Mouse (Mus musculus) kidney, postnatal 14 days (tissue): ENCODE data around the gene Gmfb.
"Not testable (repeated sequence)": the region's sequence is repeated elsewhere in the genome, so short reads cannot be mapped to it uniquely, and the experiment has no call there.

Source experiments
- DNase-seq: peaks from one replicate; pipeline ENCODE4 v3.0.0; 2022; ENCODE audit warnings: mixed read lengths

Gmfb gene

DNA sequence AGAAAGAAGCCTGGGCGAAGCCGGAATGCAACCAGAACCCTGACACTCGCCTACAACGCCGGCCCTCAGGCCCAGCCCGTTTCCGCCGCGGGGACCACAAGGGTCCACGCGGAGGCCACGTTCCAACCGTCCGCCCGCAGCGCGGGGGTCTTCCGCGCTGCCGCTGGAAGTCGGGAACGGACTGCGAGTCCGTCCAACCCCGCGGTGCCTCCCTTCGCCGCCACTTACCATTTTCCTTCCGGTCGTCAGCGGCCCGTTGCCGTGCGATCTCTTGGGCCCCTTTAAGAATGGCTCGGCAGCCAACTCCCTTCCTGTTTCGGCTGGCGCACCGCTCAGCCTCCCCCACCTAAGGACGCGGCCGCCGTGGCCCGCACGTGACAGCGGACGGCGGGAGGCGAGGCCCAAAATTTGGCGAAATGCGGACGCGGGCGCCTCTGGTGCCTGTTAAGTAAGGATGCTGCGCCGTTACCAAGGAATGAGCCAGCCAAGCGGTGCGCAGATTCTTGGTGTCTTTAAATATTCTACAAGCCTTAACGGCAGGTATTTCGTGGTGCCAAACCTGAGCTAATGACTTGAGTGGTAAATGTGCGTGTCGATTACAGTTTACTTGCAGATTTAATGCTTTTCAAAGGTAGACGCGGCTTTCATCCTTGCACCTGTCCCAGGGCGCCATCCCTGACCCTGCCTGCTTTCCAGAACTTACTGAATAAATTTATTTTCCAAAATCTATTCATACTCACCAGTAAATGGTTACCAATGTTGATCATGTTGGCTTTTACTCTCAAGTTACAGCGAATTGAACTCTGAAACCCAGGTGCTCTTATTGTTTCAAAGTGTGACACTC, at the start of gene Gmfb:
TSS of gene Gmfb (minus strand) at position 370 of the 844 bp plus-strand sequence.
- peak; percentile 96 for DNase-seq

DNA sequence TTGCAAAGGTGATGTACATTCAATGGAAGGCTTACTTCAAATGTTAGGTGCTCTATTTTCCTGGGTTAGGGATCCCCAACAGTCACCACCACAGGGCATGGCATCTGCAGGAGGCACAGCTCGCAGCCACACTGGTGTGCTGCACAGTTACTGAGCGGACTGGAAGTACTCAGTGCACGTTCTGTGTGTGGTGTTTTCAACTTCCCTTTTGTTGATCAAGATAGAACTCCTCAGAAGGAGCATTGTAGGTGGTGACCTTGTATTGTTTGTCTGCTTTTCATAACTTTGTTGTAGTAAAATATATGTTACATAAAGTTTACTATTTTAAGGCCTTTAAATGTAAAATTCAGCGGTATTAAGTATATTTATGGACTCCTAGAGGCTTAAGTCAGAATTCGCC, 40.9 kb upstream of the Gmfb start:
- no peak for DNase-seq

DNA sequence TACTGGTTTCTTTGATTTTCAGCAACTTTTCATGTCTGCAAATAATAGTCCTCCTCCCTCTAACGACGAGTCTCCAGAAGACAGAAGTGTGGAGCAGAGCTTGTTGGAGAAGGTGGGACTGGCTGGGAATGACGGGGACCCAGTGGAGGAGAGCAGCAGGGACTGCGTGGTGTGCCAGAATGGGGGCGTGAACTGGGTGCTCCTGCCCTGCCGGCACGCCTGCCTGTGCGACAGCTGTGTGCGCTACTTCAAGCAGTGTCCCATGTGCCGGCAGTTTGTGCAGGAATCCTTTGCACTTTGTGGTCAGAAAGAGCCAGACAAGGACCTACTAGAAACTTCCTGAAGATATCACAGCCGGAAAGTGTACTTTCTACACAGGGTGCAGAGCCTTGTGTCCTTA, 31.6 kb upstream of the Gmfb start:
- DNase-seq, result no peak

GRCm38 (mm10) chr14:46849769-46850168, 27.7 kb upstream of the Gmfb start:
- no peak for DNase-seq

GRCm38 (mm10) chr14:46848736-46849135, 26.7 kb upstream of the Gmfb start:
- no peak for DNase-seq

DNA sequence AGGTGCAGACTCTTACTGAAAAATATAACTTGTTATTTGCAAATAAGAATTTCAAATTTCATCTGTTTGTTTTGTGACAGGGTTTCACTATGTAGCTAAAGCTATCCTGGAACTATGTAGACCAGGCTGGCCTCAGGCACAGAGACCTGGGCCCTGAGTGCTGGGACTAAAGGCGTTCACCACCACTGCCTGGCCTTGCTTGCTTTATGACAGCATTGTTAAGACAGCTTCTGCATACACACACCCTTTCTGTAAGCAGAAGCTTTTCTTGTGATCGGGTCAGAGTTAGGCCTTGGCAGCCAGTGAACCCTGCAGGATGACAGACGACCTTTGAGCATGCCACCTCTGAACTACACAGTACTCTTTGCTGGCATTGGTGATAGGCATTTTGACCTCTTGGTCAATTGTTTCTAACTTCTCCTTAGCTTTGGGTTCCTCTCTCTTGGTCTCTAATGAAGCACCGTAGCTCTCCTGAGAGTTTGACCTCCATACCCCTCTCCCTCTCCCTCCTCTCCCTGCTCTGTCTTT, 26.1 kb upstream of the Gmfb start:
- DNase-seq, result no peak

DNA sequence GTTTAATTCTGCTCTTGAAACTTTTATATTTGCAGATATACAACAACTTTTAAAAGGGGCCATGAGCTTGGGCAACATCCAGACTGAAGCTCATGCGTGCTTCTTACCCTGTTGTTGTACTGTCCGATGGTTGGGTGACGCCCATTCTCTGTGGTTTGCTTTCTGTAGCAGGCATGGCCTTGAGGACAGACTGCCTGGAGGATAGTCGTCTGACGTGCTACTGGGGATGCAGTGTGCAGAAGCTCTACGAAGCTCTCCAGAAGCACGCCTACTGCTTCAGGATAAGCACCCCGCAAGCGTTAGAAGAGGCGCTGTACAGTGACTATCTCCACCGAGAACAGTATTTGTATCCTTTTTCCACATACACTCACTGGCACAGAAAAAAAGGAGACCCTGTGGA, 23.7 kb upstream of the Gmfb start:
- no peak for DNase-seq

- DNase-seq, result no peak
Observed at GRCm38 (mm10) chr14:46839326-46839725, 17.3 kb upstream of the Gmfb start.

GRCm38 (mm10) chr14:46832354-46833272, 10.6 kb upstream of the Gmfb start:
- peak; percentile 59 for DNase-seq

DNA sequence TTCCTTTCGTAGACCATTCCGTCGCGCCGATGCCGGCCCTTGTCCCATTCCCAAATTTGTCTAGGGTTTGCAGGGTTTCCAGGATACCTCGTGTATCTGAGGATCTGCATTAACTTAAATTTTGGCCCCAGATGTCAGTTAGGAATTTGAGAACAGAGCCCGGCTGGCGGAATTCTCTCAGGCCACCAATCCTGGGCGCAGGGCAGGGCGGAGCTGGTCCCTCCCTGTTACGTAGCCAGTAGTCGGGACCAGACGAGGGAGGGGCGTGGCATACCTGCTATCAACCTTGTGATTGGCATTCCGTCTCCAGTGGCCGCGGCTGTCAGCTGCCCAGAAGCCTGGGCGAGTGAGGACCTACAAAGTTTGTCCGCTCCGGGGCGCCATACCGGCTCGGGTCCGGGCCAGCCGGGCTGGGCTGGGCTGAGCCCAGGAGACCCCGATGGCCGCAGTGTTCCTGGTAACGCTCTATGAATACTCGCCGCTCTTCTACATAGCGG, 9.8 kb upstream of the Gmfb start, which contains the start of gene Cgrrf1:
TSS of gene Cgrrf1 (plus strand) at position 289 of the 497 bp plus-strand sequence.
- peak; percentile 98 for DNase-seq

GRCm38 (mm10) chr14:46831295-46831694, 9.3 kb upstream of the Gmfb start:
- no peak for DNase-seq

GRCm38 (mm10) chr14:46827430-46827829, 5.4 kb upstream of the Gmfb start:
- DNase-seq, result no peak

- peak; percentile 17 for DNase-seq
Observed at GRCm38 (mm10) chr14:46823996-46824395, 2.0 kb upstream of the Gmfb start.

- DNase-seq, result peak; percentile 65
Observed at GRCm38 (mm10) chr14:46821271-46821872, 670 bp downstream of the Gmfb start.

DNA sequence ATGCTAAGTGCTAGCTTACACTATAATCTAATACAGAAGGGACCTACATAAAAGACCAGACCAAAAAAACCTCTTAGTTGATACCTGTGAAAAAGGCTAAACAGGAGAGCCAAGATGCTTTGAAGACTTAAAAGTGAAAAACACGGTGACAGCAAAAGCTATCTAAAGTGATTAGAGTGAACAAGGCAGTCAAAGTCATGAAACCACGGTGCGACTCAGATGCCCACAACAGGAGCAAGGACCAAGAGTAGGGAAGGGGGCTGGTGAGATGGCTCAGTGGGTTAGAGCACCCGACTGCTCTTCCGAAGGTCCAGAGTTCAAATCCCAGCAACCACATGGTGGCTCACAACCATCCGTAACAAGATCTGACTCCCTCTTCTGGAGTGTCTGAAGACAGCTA, 2.1 kb downstream of the Gmfb start:
- not testable (repeated sequence) for DNase-seq

GRCm38 (mm10) chr14:46818743-46819142, 3.3 kb downstream of the Gmfb start:
- no peak for DNase-seq

GRCm38 (mm10) chr14:46816916-46817622, 5.0 kb downstream of the Gmfb start:
- no peak for DNase-seq

DNA sequence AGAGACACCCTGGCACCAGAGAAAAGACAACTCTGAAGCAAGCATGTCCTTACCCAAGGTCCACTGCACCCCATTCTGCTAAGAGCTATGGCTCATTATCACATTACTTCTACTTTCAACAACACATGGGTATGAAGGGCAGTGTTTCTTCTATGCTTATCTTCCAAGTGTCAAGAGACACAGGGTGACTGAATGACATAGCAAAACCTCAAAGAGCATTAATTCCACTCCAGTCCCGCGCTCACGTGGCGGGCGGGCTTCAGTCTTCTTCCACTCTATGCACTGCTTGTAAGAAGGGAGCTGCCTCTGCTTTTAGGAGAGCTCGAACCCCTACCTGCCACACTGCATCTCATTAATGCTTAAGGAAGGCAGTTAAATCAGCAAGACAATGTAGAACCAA, 6.4 kb downstream of the Gmfb start:
- DNase-seq, result no peak

DNA sequence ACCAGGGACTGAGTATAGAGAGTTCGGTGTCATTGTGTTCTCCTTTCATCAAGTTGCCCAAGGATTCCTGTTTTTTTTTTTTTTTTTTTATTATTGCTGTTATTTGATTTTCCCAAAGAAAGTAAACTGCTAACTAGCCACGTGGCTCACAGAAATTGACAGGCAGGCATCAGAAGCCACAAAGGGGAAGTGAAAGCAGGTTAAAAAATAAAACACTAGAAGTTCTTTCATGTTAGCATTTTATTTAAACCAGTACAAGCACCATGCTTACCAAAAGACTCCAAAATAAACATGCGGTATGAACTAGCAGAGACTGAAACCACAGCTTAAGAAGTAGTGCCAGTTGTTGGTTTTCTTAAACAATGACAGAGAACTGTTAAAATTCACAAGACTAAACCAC, 14.1 kb downstream of the Gmfb start:
- no peak for DNase-seq

DNA sequence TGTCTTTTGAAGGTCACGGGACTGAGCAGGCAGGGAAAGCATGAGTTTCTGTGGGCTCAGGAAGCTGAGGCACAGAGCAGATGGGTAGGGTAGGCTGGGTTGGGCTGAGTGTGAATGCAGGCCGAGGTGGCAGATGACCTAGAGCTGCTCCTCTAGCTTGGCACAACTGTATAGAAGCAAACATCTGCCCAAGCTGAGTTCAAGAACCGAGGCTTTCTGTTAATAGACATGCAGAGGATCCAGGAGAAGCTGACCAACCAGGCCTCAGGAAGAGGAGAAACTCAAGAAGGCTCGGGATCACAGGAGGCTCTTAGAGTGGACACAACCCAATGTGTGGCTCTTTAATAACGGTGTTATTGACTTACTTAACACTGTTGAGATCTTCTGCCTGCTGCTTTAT, 15.9 kb downstream of the Gmfb start:
- DNase-seq, result no peak

DNA sequence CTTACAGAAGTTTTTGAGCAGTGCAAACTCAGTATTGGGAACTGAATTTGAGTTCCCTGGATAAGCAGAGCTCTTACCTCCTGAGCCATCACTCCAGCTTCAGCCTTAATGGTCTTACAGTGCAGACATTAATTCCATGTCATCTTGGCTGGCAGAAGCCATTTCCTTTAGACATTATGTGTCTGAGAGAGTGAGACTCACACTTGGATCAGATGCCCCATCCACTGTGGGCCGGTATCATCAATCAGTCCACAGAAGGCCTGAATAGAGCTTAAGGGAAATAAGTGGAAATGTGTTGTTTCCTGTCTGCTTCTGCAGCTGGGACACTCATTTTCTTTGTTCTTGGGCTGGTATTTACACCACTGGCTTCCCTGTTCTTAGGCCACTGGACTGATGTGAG, 18.3 kb downstream of the Gmfb start:
- DNase-seq, result peak; percentile 28

GRCm38 (mm10) chr14:46803259-46803658, 18.8 kb downstream of the Gmfb start:
- no peak for DNase-seq
